ENCODE assay signal across 33 mouse cellular contexts in genomic region chr6:139764398-139764797, GRCm38 (mm10).
"Had no signal": no experiment of that assay in that cellular context is flagged by ENCODE, and none has a peak within 500 bp of the region (broad histone marks: within the 10 kb centered on the region; RNA-seq: fewer than 3 reads in every experiment).

No protein-coding gene starts in this region.

- ATAC-seq: hindbrain, embryonic 16.5 days; hindbrain, postnatal 0 days; inflammation-experienced regulatory T-cells, adult 6 months; intestine, embryonic 15.5 days; intestine, embryonic 16.5 days; intestine, postnatal 0 days had no signal

- H3K4me3 ChIP-seq: heart, embryonic 13.5 days; heart, embryonic 15.5 days; hindbrain, embryonic 10.5 days; hindbrain, embryonic 12.5 days; hindbrain, embryonic 13.5 days; hindbrain, embryonic 15.5 days; intestine, embryonic 15.5 days; kidney, embryonic 15.5 days; layer of hippocampus, adult 2 months; left cerebral cortex, adult 2 months had no signal

- DNase-seq: heart, postnatal 10 days; heart, postnatal 14 days; heart, postnatal 36 days; heart, postnatal 4 days; kidney, adult 11 months; kidney, adult 18-20 months; kidney, adult 2 months; kidney, adult 8-10 months; kidney, adult 9 months; kidney, postnatal 10 days; kidney, postnatal 14 days; kidney, postnatal 25 days; kidney, postnatal 36 days; kidney, postnatal 4 days; layer of hippocampus, adult 9-11 months; layer of hippocampus, postnatal 36 days had no signal

- H3K27ac ChIP-seq: heart, embryonic 13.5 days; heart, embryonic 15.5 days; hindbrain, embryonic 10.5 days; hindbrain, embryonic 12.5 days; hindbrain, embryonic 13.5 days; hindbrain, embryonic 14.5 days; hindbrain, embryonic 15.5 days; hindbrain, postnatal 0 days; intestine, embryonic 15.5 days; kidney, embryonic 15.5 days; kidney, postnatal 0 days; layer of hippocampus, adult 2 months; left cerebral cortex, adult 2 months had no signal
